Mouse (Mus musculus) gastrocnemius, postnatal 36 days (tissue): ENCODE results near the gene Myo1d. TPM values are rescaled to one million over a fixed set of nuclear protein-coding genes. Genes with fewer than 3 reads are reported as not detected.

Experiments used
- DNase-seq, 2 experiments: peaks; one replicate each; pipeline ENCODE4 v3.0.0; 2022
- intact Hi-C: fragments of 180-260 bp; cut with DNase I; formaldehyde crosslinking; loops from one replicate; pipeline ENCODE4 v1.15.1; 2025
- total RNA-seq, 2 experiments: library from RNA; stranded (reverse); gene quantifications; 2 replicates each; pipeline ENCODE4 v1.2.3; 2021

The Myo1d gene
- total RNA-seq, 2 experiments from 2014 or later = 3.0 to 3.5 TPM

DNA sequence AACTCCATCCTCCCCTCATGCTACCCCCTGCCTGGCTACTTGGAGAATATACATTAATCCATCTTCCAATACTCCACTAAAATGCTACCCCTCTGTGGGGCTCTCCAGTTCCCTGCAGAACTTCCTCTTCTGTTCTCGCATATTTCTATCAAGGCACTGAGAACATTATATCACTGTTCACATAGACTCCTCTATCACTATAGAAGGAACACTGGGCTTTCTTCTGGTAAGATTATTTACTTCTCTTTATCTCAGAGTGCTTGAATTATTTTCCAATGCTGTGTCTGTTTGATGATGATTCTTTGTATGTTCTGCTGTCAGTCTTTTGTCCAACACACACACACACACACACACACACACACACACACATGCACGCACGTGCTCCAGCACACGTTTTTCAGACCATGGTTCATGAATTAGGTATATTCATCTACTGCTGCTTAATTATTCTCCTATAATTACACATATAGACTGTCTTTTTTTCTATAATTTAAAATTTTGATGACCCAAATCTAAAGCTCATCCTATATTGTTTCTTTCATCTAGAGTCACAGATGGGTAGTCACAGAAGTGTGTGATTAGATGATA is 35.9 kb downstream of the Myo1d start:
- DNase-seq = no peak
- intact Hi-C loops = no loop called here

DNA sequence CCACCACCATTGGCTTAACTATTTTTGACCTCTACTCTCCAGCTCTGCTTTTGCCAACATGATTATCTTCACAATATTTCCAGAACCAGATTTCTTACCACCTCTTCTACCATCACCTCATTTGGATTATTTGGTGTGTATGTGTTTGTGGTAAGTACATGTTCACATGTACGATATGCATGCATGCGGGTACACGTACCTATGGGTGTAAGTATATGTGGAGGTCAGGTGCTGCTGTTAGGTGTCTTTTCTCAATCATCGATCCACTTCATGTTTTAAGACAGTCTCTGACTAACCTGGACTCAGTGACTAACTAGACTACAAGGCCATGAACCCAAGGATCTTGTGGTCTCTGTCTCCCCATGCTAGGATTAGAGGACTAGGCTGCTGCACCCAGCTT is 37.4 kb downstream of the Myo1d start:
- DNase-seq = no peak
- intact Hi-C loops = no loop called here

DNA sequence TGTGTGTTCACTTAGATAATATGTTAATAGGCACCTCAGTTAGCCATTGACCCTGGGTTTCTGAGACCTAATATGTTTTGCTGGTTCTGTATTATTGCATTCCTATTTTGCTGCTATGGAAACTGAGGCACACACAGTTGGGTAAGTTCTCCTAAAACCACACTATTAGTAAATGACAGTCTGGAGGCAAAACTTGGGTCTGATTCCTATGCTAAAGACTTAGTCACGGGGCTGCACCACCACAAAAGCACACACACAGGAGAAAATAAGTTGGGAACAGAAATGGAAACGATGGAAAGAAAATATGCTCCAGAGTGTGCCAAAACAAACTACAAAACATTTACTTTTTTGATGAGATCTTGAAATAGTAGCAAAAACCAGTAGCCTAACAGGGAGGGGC is 45.1 kb downstream of the Myo1d start:
- intact Hi-C loops = no loop called here
- DNase-seq = no peak

DNA sequence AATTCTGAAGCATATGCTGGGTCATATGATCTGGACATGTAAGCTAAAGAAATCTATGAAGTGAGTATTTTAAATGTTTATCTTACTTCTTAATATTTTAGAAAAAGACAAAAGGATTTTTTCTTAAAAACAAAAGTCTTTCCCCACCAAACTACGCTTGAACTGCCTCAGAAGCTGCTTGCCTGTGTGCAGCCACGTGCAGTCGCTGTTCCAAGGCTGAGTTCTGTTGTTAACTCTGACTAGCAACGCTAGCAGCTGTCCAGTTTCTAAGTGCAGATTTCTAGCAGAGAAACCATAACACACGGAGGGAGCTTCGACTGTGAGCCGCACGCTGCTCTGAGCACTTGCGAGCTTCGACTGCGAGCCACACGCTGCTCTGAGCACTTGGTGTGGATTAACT is 55.1 kb downstream of the Myo1d start:
- intact Hi-C loops = no loop called here

DNA sequence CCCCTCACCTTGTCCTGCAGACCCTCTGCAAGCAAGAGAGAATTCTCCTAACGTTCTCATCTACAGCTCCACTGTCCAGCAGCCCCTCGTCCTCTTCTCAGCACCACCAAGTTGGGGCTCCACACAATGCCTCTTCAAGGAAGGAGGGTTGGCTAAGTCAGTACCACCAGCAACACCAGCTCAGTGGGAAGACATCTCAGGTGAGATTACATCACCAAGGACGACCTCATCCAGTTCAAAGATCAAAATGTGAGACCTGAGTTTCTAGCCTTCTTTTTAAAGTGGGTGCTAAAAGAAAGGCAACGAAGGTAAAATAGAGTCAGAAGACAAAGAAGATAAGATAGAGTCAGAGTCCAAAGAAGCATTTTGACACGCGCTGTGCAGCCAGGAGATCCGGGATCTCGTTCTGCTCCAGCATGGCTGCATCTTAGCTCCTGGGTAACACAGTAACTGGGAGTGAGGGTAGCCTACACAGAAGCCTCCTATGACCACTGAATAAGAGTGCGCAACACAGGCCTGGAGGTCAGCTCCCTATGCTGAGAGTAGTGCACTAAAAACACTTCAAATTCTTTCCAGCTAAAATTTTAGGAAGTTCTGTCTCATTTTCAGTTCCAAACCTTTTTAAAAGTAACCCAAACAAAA is 56.3 kb downstream of the Myo1d start:
- intact Hi-C loops = no loop called here
- no peak for DNase-seq

More for the DNA sequence above, 55.1 kb downstream of the Myo1d start:
- DNase-seq = no peak

DNA sequence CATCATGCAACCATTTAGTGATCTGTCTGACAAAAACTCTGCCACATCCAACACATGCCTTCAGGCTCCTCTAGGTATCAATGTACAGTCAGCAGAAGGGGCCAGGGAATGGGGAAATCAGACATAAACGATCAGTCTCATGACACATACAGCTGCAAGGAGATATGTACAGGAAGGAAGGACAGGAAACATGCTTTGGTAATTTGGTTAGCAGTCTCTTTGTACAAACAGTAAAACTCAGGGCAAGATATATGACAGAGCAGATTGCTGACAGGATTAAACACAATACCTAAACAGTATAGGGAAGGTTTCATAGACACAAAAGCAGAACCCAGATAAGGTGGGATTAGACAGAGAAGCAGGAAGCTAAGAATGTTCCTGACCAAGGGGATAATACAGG is 60.8 kb downstream of the Myo1d start:
- intact Hi-C loops = no loop called here
- DNase-seq = no peak

DNA sequence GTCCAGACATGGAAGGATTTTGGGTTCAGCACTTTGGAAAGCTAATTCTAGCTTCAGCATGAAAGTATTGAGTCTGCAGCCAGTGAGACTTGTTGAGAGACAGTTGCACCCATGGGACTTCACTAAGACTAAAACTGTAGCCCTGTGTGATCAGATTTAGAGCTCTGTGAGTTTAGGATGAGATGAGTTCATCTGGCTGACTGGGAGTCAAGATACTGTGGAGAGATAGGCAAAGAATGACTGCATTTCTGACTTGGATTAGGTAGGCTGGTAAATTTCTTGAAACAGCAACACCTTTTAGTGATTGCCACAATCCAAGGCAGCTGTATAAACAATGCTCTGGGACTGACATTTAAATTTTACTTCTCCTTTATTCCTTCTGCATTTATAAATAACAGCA is 61.8 kb downstream of the Myo1d start:
- intact Hi-C loops = no loop called here

DNA sequence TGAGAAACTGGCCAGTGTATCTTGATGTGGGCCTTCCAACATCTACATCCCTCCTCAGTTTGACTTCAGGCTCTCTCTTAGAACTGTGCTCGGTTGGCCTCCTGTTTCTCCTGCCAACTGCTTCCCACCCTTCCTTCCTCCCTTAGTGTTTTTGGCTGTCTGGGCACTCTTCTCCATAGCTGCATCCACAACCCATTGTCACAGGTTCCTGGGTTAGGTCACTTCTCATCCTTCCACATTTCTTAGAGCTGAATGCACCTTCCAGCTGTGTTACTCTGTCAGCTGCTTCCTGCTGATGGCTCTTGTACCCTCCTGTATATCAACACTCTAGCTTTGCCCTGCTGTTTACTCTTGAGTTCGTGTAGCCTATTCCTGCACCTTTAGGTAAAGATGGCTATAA is 64.7 kb downstream of the Myo1d start:
- DNase-seq = no peak

More for the DNA sequence above, 61.8 kb downstream of the Myo1d start:
- no peak for DNase-seq

DNA sequence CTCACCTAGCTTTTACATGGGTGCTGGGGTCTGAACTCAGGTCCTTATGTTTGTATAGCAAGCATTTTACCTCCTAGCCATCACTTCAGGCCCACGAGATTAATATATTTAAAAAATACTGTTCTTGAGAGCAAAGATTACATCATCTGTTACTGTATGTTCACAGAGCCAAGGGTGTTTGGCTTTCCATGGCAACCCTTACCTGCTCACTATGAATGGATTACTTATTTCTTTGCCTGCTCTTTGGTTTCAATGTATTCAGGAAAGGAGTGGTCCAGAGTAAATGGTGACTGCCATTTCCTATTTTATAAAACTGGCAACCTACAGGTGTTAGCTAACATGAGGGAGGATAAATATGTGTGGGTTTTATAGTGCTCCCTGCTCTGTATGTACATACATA is 66.1 kb downstream of the Myo1d start:
- intact Hi-C loops = no loop called here
- no peak for DNase-seq

More for the DNA sequence above, 64.7 kb downstream of the Myo1d start:
- intact Hi-C loops = no loop called here

DNA sequence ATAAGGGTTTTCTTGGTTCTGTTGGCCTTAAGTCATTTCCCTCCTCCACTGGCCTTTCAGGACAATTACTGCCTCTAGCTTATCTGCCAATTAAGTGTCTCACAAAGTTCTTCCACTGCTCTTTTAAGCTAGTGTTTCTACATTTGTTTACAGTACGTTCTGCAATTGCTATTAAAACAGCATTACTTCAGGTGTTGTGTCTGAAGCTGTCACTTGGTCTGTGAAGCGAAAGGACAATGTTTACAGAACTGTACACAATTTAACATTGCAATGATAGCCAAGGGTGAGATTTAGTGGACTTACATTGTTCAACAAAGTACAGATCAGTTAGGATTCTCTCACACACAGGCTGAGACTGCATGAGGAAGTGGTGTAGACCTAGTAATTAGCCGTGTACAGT is 67.6 kb downstream of the Myo1d start:
- DNase-seq = no peak
- intact Hi-C loops = no loop called here

DNA sequence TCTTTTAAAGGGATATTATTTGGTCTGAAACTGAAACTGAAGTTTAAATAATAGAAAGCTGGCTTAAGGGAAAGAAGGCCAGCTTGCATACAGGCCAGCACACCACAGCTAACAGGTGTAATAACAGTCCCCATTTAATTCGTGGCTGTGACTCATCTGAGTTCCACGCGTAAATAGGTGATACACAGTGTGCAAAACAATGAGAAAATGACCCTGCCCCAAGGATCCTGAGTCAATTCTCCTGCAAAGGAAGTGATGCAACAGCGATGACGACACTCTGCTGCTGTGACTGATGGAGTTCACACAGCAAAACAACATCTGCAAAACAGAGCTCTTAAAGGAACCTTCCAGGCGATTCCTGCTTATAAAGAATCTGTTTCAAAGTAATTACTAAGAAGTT is 68.5 kb downstream of the Myo1d start:
- intact Hi-C loops = no loop called here
- peak in 1 of 2 experiments; percentile 14 for DNase-seq

DNA sequence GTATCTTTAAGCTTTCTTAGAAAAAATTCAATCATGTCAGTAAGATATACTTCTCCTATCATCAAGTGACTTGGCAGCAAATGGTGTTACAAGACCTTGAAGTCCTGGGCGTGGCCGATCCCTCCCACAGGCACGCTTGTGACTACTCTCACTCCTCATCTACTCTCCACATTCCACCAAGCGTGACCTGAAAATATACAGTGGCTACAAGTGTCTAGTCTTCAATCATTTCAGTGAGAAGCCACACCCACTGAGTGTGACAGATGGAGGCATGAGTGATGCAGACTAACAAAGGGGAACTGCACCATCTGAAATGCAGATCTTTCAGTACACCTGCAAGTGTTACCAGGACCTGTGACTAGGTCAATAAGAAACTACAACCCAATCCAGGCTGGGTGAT is 79.2 kb downstream of the Myo1d start:
- DNase-seq = no peak
- intact Hi-C loops = no loop called here

DNA sequence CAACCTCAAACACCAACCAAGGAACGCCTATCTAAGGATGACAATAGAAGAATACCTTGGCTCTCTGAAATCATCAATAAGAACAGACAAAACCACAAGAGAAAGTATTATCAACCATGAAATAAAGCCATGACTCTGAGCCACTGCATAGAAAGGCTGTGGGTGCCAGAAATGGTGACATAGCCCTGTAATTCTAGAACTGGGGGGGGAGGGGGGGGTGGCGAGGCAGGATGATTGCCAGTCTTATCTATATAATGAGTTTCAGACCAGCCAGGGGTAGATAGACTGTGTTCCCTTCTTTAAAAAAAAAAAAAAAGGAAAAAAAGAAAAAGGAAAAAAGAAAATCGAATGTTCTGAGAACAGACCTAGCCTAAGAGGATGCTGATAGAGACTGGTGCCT is 81.1 kb downstream of the Myo1d start:
- intact Hi-C loops = loop anchor here (5.0 kb wide), 2 partner anchors 84 to 154 kb away; partner anchors contain the start of gene Myo1d
- no peak for DNase-seq

DNA sequence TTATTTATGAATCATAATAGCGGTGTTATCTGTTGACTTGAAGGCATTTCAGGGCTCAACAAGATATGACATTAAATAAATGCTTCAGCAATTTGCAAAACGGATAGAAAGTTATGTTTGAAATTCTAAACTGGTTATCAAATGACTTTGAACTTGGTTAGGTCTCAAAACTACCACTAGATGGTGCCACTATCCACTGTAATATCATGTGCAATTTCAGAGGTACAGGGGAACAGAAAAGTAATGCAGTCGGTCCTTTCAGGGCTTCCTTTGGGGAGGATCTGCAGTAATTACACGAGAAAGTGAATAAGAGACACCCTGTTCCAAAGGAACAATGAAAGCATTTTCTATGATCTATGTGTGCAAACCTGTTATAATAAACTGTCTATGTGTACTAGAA is 83.5 kb downstream of the Myo1d start:
- DNase-seq = no peak
- intact Hi-C loops = loop anchor here (5.0 kb wide), 2 partner anchors 86 to 156 kb away; partner anchors contain the start of gene Myo1d

DNA sequence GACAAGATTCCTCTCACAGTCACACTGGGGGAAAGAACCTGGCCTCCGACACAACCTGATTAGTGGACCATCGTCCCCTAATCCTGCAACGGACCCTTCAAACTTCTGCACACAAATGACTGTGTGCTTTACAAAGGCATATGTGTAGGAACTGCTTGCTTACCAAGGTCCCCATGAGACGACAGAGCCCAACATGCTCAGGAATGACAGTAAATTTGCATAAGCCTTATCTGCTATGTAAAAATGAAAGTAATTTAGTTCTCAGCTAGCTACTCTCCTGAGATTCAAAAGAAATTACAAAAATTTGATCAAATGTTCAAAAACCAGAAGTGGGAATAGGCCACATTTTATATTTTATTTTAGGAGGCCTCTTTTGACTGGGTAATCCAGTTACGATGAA is 95.2 kb downstream of the Myo1d start:
- DNase-seq = no peak

DNA sequence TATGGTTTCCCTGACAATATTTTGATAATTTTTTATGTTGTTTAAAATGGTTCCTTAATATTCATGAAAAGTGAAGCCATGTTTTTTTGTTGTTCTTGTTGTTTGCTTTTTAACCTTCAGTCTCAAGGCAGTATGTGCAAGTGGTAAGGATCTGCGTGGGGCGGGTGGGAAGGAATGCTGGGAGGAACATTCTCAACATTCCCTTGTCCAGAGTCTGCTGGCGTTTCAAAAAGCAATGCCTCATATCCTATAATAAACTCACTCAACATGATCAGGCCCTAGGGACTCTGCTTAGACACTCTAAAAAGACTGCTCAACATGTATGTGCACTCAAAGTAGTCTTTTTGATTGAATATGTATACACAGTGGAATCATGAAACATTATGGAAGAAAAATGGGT is 97.1 kb downstream of the Myo1d start:
- intact Hi-C loops = no loop called here
- no peak for DNase-seq

More for the DNA sequence above, 95.2 kb downstream of the Myo1d start:
- intact Hi-C loops = no loop called here

DNA sequence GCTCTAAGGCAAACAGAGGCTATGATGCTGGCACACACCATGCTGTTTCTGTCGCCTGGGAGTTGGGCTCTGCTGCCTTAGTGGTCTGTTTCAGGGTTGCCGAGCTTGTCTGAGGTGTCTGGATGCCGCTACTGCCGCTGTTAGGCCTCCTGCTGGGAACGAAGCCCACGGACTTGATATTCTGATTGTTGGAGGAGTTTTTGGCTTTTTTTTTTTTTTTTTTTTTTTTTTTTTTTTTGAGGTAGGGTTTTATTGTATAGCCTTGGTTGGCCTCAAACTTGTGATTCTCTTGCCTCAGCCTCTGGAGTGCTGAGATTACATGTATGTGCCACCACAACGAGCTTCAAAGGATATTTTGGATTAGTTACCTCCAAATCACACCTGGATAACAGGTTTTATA is 106.8 kb downstream of the Myo1d start:
- intact Hi-C loops = loop anchor here (5.0 kb wide), 2 partner anchors 196 to 246 kb away; partner anchors contain the start of genes Cdk5r1 and Psmd11
- DNase-seq = no peak

DNA sequence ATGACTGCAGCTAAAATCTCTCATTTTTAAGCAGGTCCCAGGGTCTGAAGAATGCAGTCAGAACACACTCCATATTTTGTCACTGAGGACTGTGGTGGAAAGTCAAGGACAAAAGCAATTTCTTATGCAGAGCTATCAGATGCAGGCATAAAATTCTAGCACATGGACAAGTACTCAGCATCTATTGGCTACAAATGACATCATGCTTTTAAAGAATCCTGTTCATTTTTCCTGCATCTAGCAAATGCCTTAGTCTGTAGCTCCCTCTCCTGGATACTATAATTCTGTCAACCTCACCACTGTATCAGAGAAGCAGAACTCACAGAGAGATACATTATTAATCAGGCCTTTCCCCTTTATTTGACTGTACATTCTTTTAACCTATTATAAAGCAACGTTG is 109.4 kb downstream of the Myo1d start:
- intact Hi-C loops = loop anchor here (5.0 kb wide), 2 partner anchors 193 to 243 kb away; partner anchors contain the start of genes Cdk5r1 and Psmd11
- no peak for DNase-seq

DNA sequence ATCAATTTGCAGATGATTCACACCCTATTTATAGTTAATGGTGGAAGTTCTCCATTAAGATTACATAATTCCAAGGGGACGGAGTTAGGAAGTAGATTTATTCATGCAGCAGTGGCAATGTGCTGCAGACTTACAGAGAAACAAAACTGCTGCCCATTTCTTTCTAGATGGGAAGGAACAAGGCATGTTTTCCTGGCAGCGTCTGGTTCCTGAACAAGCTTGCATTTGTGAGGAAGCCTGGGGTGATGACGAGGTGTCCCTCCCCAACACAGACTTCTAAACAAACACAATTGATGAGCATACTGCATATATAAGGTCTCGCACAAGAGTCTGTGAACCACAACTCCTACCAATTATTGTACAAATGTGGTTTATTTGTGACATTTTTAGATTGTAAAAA is 109.9 kb downstream of the Myo1d start:
- intact Hi-C loops = loop anchor here (5.0 kb wide), 2 partner anchors 193 to 243 kb away; partner anchors contain the start of genes Cdk5r1 and Psmd11
- DNase-seq = no peak

DNA sequence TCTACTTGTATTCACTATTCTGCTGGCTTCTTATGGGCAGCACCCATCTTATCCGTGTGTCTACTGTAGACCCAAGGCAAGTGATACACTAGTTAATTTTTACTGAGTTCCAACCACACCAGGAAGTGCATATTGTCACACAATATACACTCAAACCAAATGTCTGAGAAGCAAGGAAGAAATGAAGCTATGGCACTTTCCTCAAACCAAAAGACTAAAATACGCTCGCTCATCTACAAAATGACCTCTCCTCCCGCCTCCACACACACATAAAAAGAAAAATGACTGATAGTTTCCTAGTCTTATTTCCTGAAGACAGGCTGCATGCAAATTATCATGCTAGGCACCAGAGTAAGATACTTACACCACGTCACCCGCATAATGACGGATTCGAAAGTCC is 113.6 kb downstream of the Myo1d start:
- intact Hi-C loops = no loop called here
- no peak for DNase-seq

DNA sequence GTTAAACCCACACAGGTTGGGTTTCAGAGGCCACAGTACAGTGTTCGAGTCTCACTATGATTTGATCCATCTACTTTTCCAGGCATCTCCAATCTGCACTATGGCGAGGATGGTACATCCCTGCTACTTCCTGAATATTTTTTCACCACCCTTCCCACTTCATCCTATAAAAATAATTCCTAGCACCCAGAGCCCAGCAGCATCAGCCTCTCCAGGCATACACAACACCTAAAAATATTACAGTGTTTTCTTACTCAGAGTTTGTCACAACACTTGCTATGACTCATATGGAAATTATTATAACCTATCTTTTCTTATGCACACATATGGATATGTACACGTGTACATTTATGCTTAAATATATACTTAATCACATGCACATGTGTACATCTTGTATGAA is 115.6 kb downstream of the Myo1d start:
- no peak for DNase-seq
- intact Hi-C loops = no loop called here

DNA sequence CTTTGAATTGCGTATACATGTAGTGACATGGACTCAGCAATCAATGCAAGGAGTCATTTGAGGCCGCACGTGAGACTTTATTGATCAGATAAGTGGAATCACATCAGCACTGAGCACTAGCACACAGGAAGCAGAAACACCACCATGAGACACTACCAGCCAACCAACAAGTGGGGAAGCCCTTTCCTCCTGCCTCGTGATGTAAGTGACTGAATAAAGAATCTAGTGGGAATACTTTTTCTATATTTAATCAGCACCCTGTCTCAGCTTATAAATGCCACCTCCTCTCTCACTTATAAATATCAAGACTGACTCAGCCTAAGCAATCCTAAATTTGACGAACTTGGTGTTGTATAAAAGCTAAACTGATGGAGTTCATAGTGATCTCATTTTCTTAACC is 134.7 kb downstream of the Myo1d start:
- intact Hi-C loops = no loop called here
- DNase-seq = no peak
